Mouse (Mus musculus) thymus, adult 2 months (tissue): ENCODE results near the gene Ndufv3. TPM values are rescaled to one million over a fixed set of nuclear protein-coding genes. Genes with fewer than 3 reads are reported as not detected.

Source experiments
- DNase-seq: peaks from one replicate; pipeline ENCODE4 v3.0.0; 2021
- H3K27ac ChIP-seq: fragments of 200-500 bp; 2 replicates; pipeline ENCODE4 v1.5.1; 2012; ENCODE audit warnings: low read length, control low read depth; ENCODE audit not compliant: control insufficient read depth, insufficient read depth
- H3K27me3 ChIP-seq: fragments of 200-500 bp; 2 replicates; pipeline ENCODE4 v1.6.1; 2012; ENCODE audit warnings: mild to moderate bottlenecking, low read length, moderate library complexity, mixed read lengths; ENCODE audit not compliant: control insufficient read depth, insufficient read depth
- H3K36me3 ChIP-seq: fragments of 200-500 bp; 2 replicates; pipeline ENCODE4 v1.6.1; 2012; ENCODE audit warnings: mild to moderate bottlenecking, low read length, moderate library complexity; ENCODE audit not compliant: control insufficient read depth, insufficient read depth
- H3K4me1 ChIP-seq: fragments of 200-500 bp; replicated peaks from 2 replicates; pipeline ENCODE4 v1.6.1; 2012; ENCODE audit warnings: low read length; ENCODE audit not compliant: control insufficient read depth, insufficient read depth
- H3K4me3 ChIP-seq: fragments of 200-500 bp; 2 replicates; pipeline ENCODE4 v1.5.1; 2012; ENCODE audit warnings: mild to moderate bottlenecking, low read length, control low read depth, moderate library complexity; ENCODE audit not compliant: control insufficient read depth, insufficient read depth
- CTCF ChIP-seq: fragments of 200-500 bp; IDR thresholded peaks from 2 replicates; pipeline ENCODE4 v1.5.1; 2012; ENCODE audit warnings: mild to moderate bottlenecking, control low read depth, low read length, moderate library complexity, borderline replicate concordance; ENCODE audit not compliant: control insufficient read depth, poor library complexity, insufficient read depth; ENCODE audit errors: extremely low read depth
- POLR2A ChIP-seq: fragments of 200-500 bp; IDR thresholded peaks from 2 replicates; pipeline ENCODE4 v1.6.1; 2012; ENCODE audit warnings: mild to moderate bottlenecking, low read length, control low read depth, moderate library complexity; ENCODE audit not compliant: control insufficient read depth, poor library complexity, insufficient read depth; ENCODE audit errors: extremely low read depth
- WGBS: fragments of 180-500 bp; shearing (Covaris S2); methylation state at CpG from one replicate; pipeline ENCODE4 v1.1.7; 2018; 5-methylcytosine and 5-hydroxymethylcytosine counted together
- polyA plus RNA-seq: library from polyadenylated mRNA; depleted of rRNA; stranded (reverse); fragments of >200 nt; gene quantifications from 2 replicates; pipeline ENCODE4 v1.2.3, GENCODE M21; 2012

Ndufv3 gene
- polyA plus RNA-seq, 1 experiment = 122 TPM

DNA sequence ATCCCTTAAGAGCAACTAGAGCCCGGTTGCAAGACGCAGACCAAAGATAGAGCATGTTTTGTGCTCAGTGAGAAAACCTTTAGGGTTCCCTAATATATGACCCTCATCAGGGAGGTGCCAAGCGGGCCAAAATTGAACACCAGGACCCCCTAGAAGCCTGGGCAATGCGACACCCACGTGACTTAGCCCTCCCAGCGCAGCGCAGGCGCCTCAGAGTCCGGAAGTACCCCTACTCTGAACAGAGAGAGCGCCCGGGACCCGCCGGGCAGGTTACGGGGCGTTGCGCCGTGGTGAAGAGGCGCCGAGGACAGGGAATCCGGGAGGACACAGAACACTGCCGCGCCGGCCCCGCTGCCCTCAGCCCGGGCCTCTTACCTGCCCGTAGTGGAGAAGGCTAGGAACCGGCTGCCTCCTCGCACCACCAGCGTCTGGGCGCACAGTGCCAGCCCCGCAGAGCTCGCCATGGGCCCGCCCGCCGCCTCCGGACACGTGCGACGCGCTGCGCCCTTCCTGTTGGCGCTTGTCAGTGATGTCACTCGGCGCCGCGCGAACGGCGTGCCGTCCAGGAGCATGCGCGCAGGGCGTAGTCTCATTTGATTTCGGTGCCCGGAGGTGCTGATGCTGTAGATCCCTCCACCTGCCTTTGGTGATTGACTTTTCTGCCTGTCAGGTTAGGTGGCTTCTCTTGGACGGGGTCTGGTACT is 8.0 kb upstream of the Ndufv3 start:
- peaks cover 2% of the 10 kb centered on the region; the same call in 1 of the 2 replicates for H3K4me1 ChIP-seq
- WGBS = under 1% methylated on average over 56 of the region's 56 CpGs
- DNase-seq = peak; percentile 86

DNA sequence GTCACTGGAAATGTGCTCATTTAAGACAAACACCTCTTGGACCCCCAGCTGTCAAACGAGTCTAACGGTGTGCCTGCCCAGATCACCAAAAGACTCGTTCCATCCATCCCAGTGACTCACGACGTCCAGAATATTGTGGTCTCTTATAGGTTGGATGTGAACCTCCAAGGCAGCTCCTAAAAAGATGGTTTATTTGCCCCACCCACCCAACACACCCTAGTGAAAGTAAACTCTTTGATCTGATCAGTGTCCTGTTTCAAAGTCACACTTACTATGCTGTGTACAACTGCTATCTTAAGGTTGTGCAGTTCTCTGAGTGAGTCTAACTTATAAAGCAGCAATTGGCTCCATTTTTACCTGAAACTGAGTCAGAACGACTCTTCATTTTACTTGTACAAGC is 7.3 kb upstream of the Ndufv3 start:
- DNase-seq = no peak
- no peaks in the 10 kb centered on the region for H3K36me3 ChIP-seq
- H3K27ac ChIP-seq = no peak overlapping the region
- no peaks in the 10 kb centered on the region for H3K27me3 ChIP-seq
- WGBS = 17% methylated on average over 6 of the region's 6 CpGs
- H3K4me1 ChIP-seq = peaks cover 2% of the 10 kb centered on the region; the same call in 1 of the 2 replicates
- TF ChIP-seq CTCF (no peak), POLR2A (no peak)
- peak overlapping the region; percentile 54 for H3K4me3 ChIP-seq

More for the DNA sequence above, 8.0 kb upstream of the Ndufv3 start:
- Histone ChIP-seq H3K36me3 (no peaks in the 10 kb centered on the region), H3K4me3 (peak overlapping the region; percentile 54), H3K27me3 (no peaks in the 10 kb centered on the region), H3K27ac (no peak overlapping the region)
- TF ChIP-seq POLR2A = peak; percentile 33; the same call in 1 of the 2 replicates
- TF ChIP-seq CTCF = peak; percentile 42; the same call in 1 of the 2 replicates

DNA sequence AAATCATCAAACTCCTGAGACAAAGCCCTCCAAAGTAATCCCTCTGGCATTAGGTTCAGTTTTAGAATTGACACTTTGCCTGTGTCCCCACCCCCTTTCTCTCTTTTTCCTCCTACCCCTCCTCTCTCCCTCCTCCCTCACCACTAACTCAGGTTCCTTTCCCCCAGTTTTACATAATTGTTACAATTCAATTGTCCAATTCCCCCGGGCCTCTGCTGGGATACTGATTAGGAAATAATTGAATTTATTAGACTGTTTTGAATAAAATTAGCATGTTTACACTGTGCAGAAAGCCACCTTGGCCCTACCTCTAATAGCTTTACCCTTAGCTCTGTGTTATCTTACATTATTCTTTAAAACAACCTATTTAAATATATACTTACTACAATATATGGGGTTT is 5.2 kb upstream of the Ndufv3 start:
- no peak for DNase-seq
- H3K4me3 ChIP-seq = no peak overlapping the region
- H3K27me3 ChIP-seq = no peaks in the 10 kb centered on the region
- WGBS = 67% methylated on average over 1 of the region's 1 CpGs
- H3K36me3 ChIP-seq = no peaks in the 10 kb centered on the region
- no peak for TF ChIP-seq CTCF
- TF ChIP-seq POLR2A = no peak
- H3K27ac ChIP-seq = no peak overlapping the region
- peaks cover 2% of the 10 kb centered on the region; the same call in 1 of the 2 replicates for H3K4me1 ChIP-seq

DNA sequence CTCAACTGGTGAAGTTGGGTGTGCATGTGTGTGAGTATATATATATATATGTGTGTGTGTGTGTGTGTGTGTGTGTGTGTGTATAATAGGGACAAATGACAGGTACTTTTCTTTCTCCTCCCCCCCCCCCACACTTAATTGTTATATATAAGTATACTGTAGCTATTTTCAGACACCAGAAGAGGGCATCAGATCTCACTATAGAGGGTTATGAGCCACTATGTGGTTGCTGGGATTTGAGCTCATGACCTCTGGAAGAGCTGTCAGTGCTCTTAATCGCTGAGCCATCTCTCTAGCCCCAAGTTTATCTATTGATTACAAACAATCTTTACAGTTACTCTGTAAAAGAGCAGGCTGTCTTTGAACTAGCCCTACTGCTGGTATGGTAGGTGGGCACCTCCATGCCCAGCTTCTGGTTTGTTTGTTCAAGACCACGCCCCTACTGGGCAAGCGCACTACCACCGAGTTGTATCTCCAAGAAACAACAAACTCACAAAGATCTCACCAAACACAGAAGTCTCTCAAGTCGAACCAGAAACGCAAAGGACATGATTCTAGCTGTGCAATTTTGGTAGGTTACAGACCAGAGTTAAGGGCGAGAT is 470 bp upstream of the Ndufv3 start:
- no peaks in the 10 kb centered on the region for H3K36me3 ChIP-seq
- H3K27me3 ChIP-seq = no peaks in the 10 kb centered on the region
- DNase-seq = no peak
- H3K27ac ChIP-seq = peak overlapping the region; percentile 28; the same call in 1 of the 2 replicates
- H3K4me3 ChIP-seq = peak overlapping the region; percentile 25
- peaks cover 9% of the 10 kb centered on the region for H3K4me1 ChIP-seq
- TF ChIP-seq CTCF (no peak), POLR2A (no peak)
- WGBS = 4% methylated on average over 7 of the region's 7 CpGs

DNA sequence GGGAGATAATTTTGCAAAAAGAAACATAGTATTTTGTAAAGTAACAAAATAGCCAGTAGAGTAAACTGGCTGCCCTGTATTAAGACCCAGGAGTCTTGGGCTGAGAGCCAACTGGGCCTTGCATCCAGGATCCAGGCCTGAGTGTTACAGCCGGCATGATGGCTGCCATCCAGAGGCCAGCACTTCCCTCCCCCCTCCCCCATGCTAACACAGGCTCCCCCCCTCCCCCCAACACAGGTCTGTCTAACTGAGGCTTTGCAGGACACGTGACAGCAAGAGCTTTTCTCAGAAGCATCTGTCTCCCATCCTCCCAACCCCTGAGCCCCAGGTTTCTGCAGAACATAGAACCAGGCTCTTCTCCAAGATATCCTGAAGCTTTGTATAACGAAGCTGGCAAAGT is 980 bp downstream of the Ndufv3 start:
- no peak overlapping the region for H3K4me3 ChIP-seq
- H3K27me3 ChIP-seq = no peaks in the 10 kb centered on the region
- H3K27ac ChIP-seq = peak overlapping the region; percentile 8
- WGBS = 37% methylated on average over 3 of the region's 3 CpGs
- H3K36me3 ChIP-seq = 0 out of 2 replicates have a peak, but pooled peaks cover 4% of the 10 kb centered on the region
- no peak for TF ChIP-seq POLR2A
- TF ChIP-seq CTCF = no peak
- DNase-seq = no peak
- peaks cover 9% of the 10 kb centered on the region for H3K4me1 ChIP-seq

DNA sequence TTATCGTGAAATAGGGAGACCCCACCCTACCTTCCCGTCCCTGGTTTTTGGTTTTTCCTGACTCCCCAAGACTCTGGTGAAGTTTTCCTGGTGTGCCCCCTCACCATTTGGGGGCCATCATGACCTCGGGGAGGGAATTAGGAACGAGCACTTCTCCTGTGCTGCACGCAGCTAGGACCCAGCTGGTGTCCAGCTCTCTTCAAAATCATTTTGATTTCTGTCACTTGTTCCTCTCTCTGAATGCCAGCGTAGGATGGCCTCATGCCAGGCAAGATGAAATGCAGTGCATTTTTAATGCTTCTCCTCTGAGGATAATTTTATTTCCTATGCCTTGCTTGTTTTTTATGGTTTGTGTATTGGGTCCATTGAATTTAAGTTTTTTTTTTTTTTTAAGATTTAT is 2.0 kb downstream of the Ndufv3 start:
- DNase-seq = no peak
- no peaks in the 10 kb centered on the region for H3K27me3 ChIP-seq
- H3K4me3 ChIP-seq = no peak overlapping the region
- no peak for TF ChIP-seq CTCF
- no peak for TF ChIP-seq POLR2A
- no peak overlapping the region for H3K27ac ChIP-seq
- peaks cover 7% of the 10 kb centered on the region for H3K36me3 ChIP-seq
- WGBS = 96% methylated on average over 6 of the region's 6 CpGs
- peaks cover 9% of the 10 kb centered on the region for H3K4me1 ChIP-seq
